Mouse (Mus musculus) lung, postnatal 0 days (tissue): ENCODE measurements around the gene Rapsn.

Experiments used
- CTCF ChIP-seq: IDR thresholded peaks from 2 replicates; pipeline ENCODE4 v1.5.1; 2016; ENCODE audit warnings: antibody characterized with exemption, mild to moderate bottlenecking
- EP300 ChIP-seq: IDR thresholded peaks from 2 replicates; pipeline ENCODE4 v1.6.1; 2016; ENCODE audit warnings: antibody characterized with exemption, mild to moderate bottlenecking, control low read depth

DNA sequence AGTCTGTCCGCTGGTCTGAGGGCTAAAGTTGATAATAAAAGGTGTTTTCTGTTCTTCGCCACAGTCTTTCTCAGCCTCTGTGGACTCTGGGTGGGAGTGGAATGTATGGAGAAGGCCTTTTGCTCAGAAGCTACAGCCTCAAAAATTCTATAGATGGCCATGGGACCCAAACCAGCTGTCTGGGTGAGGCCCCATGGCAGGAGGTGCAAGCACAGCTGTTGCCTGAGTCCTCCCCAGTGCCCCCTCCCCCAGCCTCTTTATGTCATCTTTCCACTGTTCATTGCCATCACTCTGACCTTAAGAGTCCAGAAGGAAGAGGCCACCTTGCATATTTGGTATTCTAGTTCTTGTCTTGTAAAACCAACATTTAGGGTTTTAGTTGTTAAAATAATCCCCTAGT is 24.0 kb downstream of the Rapsn start:
- TF ChIP-seq CTCF (no peak), EP300 (no peak)
